Mouse (Mus musculus): ENCODE data around the gene Gpalpp1.

The Gpalpp1 gene

DNA sequence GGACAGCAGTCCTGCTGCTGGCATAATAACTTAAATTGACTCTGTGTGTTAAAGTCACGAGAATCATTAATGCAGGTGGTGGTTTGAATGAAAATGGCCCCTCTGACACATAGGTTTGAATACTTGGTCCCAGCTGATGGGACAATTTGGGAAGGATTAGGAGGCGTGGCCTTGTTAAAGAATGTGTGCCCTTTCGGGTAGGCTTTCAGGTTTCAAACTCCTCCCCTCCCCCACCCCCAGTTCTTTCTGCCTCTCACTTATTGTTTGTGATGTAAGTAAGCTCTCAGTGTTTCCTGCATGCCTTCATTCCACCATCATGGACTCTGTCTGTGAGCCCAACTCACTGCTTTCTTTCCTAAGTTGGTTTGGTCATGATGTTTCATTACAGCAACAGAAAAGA, 16.8 kb upstream of the Gpalpp1 start:
- ChIA-PET POLR2A (interaction anchor here in 3 of 4 experiments (0.6 to 3.1 kb wide), 11 partner anchors 11 to 286 kb away, joined by 3 to 16 read pairs (median 3); partner anchors contain the start of genes Gpalpp1 (in 1 of the 3) and Nufip1 (in 1 of the 3)), CTCF (interaction anchor here in 2 of 4 experiments (0.6 to 0.7 kb wide), 2 partner anchors 13 to 379 kb away, joined by 3 to 4 read pairs; no protein-coding TSS in a partner anchor)

DNA sequence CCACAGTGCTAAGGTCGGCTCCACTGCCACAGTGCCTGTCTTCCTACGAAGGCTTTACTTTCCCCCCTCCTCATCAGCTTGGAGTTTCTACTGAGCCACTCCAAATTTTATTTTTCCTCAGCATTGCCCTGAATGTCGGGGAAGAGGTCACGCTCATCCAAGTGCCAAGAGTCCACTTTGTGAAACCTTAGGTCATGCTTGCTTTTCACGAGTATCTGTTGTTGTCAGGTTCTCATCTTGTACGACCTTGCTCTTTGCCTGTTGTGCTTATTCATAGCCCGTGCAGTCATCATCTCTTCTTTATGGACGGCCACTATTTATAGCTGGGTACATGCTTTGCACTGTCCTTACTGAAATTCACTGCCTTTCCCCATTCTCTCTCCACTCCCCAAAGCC, 12.1 kb upstream of the Gpalpp1 start:
- ChIA-PET CTCF (interaction anchor here (0.5 to 1.8 kb wide), 17 partner anchors 8 to 405 kb away, joined by 3 to 13 read pairs (median 5); partner anchors contain the start of genes Gpalpp1 (in 1 of the 4) and Nufip1 (in 1 of the 4)), POLR2A (interaction anchor here in 3 of 4 experiments (0.7 to 2.7 kb wide), 13 partner anchors 11 to 292 kb away, joined by 3 to 8 read pairs (median 3); partner anchors contain the start of genes Gpalpp1 (in 2 of the 3), Nufip1 (in 2 of the 3) and Tsc22d1 (in 1 of the 3))

DNA sequence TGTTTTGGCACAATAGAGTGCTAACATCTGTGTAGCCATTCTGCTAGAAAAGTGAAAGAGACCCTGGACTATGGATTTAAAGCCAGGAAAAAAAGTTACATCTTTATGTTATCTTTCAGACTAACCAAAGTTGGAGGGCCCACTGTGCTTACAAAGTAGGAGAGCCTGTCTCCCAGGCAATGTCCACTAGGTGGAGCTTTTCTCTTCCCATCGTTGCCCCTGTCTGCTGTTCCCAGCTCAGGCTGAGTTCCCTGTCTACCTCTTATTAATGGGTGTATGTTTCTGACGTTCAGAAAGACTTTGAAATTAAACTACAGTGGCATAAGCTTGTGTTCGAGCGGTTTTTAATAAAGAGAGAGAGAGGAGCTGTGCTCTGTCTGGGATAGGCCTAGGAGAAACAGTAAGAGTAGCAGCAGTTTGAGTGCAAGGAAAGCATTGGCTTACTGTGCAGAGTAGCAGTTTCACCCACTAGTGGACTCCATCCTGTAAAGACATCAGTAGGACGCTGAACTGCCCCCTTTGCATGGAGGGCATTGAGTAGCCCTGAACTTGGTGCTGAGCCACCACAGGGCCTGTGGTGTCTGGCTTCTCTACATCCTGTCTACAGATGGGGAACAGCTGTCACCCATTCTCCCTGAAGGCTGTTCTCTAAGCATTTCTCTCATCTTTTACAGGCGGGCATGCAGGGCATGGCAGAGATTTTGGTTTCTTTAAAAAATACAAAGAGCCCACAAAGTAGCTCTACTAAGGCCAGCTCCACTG, 11.5 kb upstream of the Gpalpp1 start:
- ChIA-PET POLR2A (interaction anchor here in 2 of 4 experiments (0.7 to 2.7 kb wide), 11 partner anchors 8 to 501 kb away, joined by 3 to 18 read pairs (median 3); partner anchors contain the start of genes Gpalpp1 (in 2 of the 2), Nufip1 (in 2 of the 2) and Tsc22d1 (in 1 of the 2)), CTCF (interaction anchor here (0.5 to 1.8 kb wide), 35 partner anchors 9 to 889 kb away, joined by 3 to 13 read pairs (median 3); partner anchors contain the start of genes Gpalpp1 (in 1 of the 4), Nufip1 (in 1 of the 4) and Tsc22d1 (in 1 of the 4))

DNA sequence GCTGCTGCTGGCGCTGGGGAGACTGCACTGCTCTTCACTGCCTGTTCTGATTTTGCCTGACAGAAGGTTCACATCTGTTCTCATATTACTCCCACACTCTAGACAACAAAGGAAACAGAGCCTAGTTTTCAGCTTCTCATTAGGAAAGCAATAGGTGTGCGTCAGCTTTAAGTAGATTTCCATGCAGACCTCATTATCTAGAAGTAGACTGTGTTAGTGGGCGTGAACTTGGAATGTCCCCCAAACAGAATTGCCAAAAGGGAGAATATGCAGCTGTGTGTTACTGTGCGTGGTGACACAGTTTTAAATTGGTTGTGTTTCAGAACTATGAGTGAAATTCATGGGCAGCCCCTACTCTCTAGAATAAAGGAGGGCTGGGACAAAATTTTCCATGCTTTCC, 9.9 kb upstream of the Gpalpp1 start:
- POLR2A ChIA-PET = interaction anchor here in 2 of 4 experiments (0.8 to 2.4 kb wide), 5 partner anchors 9 to 385 kb away, joined by 3 to 18 read pairs (median 3); partner anchors contain the start of genes Gpalpp1 (in 1 of the 2) and Nufip1 (in 1 of the 2)

DNA sequence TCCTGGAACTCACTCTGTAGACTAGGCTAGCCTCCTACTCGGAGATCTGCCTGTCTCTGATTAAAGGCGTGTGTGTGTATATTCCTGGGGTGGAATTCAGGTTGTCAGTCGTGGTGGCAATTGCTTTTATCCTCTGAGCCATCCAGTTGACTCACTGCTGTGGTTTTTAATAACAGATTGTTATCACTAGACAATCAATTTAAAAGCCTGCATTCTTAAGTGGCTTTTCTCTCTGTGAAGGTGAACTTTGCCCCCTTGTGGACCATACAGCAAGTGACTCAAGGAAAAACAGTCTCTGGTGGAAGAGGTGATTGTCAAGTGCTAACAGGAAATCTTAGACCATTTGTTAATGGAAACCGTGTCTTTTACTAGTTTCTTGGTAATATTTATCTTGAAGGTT, 8.4 kb upstream of the Gpalpp1 start:
- CTCF ChIA-PET = interaction anchor here in 1 of 4 experiments (0.6 kb wide), 1 partner anchor 147 kb away, joined by 19 read pairs; no protein-coding TSS in a partner anchor
- POLR2A ChIA-PET = interaction anchor here in 2 of 4 experiments (1.1 to 2.9 kb wide), 3 partner anchors 35 to 387 kb away, joined by 3 to 11 read pairs (median 3); no protein-coding TSS in a partner anchor

More for the DNA sequence above, 9.9 kb upstream of the Gpalpp1 start:
- CTCF ChIA-PET = interaction anchor here in 1 of 4 experiments (0.5 to 1.2 kb wide), 2 partner anchors 10 to 319 kb away, joined by 3 read pairs; no protein-coding TSS in a partner anchor

DNA sequence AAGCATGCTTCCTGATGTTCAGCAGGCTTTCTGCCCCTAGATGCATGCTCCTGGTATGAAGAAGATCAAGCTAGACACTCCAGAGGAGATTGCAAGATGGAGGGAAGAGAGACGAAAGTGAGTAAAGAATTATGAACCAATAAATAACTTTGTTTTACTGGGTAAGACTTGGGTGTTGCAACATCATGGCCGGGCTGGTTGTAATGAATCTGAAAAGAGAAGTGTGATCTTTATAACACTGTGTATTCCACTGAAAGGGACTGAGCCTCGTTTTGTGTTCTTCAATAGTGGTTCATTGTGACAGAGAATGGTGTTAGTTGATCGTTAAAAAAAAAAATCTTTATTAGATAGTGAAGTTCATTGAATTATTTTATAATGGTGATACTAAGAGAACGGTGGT, 5.2 kb upstream of the Gpalpp1 start:
- POLR2A ChIA-PET = interaction anchor here in 2 of 4 experiments (0.6 to 3.2 kb wide), 10 partner anchors 11 to 379 kb away, joined by 3 to 16 read pairs (median 5); no protein-coding TSS in a partner anchor
- CTCF ChIA-PET = interaction anchor here in 1 of 4 experiments (0.6 kb wide), 1 partner anchor 390 kb away, joined by 9 read pairs; no protein-coding TSS in a partner anchor

DNA sequence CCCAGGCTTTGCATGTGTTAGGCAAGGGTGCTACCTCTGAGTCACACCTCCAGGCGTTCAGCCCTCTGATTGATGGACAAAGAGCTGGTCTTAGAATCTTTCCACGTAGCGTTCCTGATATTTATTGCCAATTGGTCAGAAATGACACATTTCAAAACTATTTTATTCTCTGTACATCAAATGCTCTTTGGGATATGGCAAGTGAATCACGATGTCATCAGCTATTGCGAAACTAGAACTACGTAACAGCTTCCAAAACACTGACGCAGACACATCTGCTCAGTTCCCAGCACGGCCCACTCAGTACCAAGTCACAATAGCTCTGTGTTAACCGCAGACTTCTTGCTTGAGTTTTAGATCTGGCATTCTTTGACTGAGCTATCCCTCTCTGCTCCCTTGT, 11.0 kb downstream of the Gpalpp1 start:
- CTCF ChIA-PET = interaction anchor here in 1 of 4 experiments (0.7 kb wide), 1 partner anchor 99 kb away, joined by 6 read pairs; no protein-coding TSS in a partner anchor
- POLR2A ChIA-PET = interaction anchor here in 2 of 4 experiments (0.9 to 1.9 kb wide), 6 partner anchors 9 to 27 kb away, joined by 3 to 9 read pairs (median 4); partner anchors contain the start of genes Gpalpp1 (in 1 of the 2) and Nufip1 (in 1 of the 2)

DNA sequence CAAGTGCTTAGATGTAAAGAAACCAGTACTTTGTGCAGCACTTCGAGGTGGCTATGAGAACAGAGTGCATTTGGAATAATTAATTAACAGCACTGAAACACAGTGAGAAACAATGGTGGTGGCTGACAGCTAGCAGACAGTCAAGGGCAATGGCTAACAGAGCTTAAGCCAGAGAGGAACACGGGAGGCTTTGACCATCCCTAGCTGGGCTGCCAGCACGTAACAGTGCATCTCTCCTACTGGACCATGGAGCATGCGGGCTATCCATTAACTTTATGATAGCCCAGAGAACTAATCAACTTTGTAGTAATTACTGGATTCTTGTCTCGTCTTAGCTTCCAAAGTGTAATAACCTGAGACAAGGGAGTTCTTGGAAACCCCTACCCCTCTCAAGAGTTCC, 12.7 kb downstream of the Gpalpp1 start:
- ChIA-PET POLR2A (interaction anchor here in 2 of 4 experiments (0.6 to 1.7 kb wide), 4 partner anchors 11 to 192 kb away, joined by 3 to 5 read pairs (median 4); no protein-coding TSS in a partner anchor), CTCF (interaction anchor here in 2 of 4 experiments (0.6 to 1.2 kb wide), 3 partner anchors 24 to 222 kb away, joined by 3 to 4 read pairs (median 4); no protein-coding TSS in a partner anchor)

DNA sequence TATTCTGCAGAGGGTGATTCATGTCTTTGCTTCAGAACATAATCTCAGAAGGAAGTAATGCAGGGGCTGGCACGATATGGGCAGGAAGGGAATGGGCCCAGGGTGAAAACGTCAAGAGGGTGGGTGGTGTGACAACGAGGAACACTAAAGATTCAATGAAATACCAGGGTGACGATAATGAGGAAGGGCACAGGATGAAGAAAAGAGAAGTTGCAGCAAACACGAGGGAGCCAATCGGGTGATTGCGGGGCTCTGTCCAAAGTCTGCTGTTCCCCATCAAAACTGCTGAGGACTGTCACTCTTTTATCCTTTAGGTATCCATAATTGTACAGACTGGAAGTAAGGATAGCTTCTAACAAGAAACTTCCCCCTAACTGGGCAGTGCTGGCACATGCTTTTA, 13.3 kb downstream of the Gpalpp1 start:
- CTCF ChIA-PET = interaction anchor here in 1 of 4 experiments (1.0 to 1.2 kb wide), 2 partner anchors 24 to 198 kb away, joined by 3 to 4 read pairs; no protein-coding TSS in a partner anchor
- POLR2A ChIA-PET = interaction anchor here in 2 of 4 experiments (0.6 to 2.1 kb wide), 2 partner anchors 13 to 32 kb away, joined by 5 to 8 read pairs; partner anchors contain the start of genes Gpalpp1 (in 1 of the 2) and Nufip1 (in 1 of the 2)

DNA sequence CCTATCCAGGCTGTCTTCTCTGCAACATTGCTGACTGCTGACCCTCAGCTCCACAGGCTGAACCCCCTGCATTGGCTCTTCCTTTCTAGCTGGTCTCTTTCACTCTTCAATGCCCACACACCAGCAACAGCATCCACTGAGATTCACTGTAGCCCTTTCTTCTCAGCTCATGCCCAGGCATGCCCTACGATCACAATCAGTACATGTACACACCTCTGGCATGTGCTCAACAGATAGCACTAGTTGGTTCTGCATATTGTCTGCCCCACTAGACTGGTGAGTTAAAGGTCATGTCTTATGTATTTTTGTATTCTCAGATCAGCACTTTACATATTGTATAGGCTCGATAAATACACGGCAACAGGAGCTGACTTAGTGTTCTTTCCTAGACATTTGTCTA, 26.4 kb downstream of the Gpalpp1 start:
- CTCF ChIA-PET = interaction anchor here in 2 of 4 experiments (0.6 to 1.1 kb wide), 3 partner anchors 201 to 390 kb away, joined by 3 read pairs; no protein-coding TSS in a partner anchor

DNA sequence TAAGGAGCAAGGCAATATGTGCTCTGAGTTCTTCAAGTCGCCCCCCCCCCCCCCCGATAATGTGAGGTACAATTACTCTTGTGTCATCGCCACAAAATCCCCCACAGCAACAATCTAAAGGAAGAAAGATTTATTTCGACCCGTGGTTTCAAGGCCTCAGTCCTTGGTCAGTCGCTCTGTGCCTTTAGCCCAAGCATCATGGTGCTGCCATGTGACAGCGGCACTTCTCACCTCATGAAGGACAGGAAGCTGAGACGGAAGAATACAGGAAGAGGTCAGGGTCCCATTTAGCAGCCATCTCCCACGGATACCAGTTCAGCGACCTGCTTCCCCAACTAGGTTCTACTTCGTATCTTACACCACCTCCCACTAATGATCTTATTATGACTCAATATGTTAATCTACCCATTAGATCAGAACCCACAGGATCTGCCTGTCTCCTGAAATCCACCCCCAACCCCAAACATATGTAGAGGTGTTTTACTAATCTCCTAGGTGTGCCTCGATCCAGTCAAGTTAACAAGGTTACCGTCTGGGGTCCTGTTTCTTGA, 28.4 kb downstream of the Gpalpp1 start:
- CTCF ChIA-PET = interaction anchor here in 2 of 4 experiments (0.7 to 1.6 kb wide), 5 partner anchors 32 to 397 kb away, joined by 3 to 7 read pairs (median 3); no protein-coding TSS in a partner anchor

More for the DNA sequence above, 26.4 kb downstream of the Gpalpp1 start:
- POLR2A ChIA-PET = interaction anchor here (0.5 to 2.6 kb wide), 28 partner anchors 9 to 907 kb away, joined by 3 to 12 read pairs (median 4); partner anchors contain the start of genes Gpalpp1 (in 2 of the 4), Nufip1 (in 2 of the 4) and Slc25a30 (in 2 of the 4)

DNA sequence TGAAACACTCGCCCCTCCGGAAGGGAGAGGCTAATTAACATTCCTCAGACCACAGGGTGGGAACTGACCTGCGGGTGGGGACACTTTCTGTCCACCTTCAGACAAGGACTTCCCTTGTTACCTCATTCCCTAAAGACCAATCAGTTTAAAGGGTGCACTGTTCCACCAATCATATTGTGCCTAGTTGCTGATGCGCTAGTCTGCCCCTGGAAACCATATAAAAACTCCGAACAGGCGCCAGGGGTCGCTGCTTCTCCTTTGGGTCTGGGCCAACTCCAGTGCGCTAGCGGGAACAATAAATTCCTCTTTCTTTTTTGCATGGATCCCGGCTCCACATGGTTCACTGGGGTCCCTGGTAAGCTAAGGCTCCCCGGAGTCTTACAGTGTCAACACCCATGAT, 29.1 kb downstream of the Gpalpp1 start:
- POLR2A ChIA-PET = interaction anchor here (0.6 to 1.9 kb wide), 27 partner anchors 8 to 1121 kb away, joined by 3 to 9 read pairs (median 3); partner anchors contain the start of genes Gpalpp1 (in 1 of the 4), Gtf2f2 (in 1 of the 4) and Nufip1 (in 1 of the 4)
- CTCF ChIA-PET = interaction anchor here in 2 of 4 experiments (0.6 to 1.6 kb wide), 6 partner anchors 33 to 424 kb away, joined by 3 to 7 read pairs (median 4); no protein-coding TSS in a partner anchor

More for the DNA sequence above, 28.4 kb downstream of the Gpalpp1 start:
- POLR2A ChIA-PET = interaction anchor here in 3 of 4 experiments (0.5 to 1.9 kb wide), 24 partner anchors 9 to 1121 kb away, joined by 3 to 9 read pairs (median 4); partner anchors contain the start of genes Gpalpp1 (in 1 of the 3), Gtf2f2 (in 1 of the 3) and Nufip1 (in 1 of the 3)

DNA sequence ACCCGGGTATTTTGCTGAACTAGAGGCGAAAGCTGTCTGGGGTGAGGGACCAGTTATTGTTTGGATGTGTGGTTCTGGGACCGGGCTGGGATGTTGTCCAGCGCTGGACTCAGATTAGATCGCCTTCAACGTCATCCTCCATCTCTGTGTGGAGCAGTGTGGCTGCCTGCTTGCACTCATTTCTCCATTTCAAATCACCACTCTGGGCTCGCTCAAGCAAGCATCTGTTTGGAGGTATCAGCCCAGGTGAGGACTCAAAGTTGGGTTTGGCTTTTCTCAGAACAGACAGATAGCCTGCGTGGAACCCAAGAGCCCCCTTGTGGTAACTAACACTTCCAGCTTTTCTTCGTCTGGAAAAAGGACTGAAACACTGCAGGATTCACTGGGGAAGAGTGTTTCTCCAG, 33.5 kb downstream of the Gpalpp1 start:
- POLR2A ChIA-PET = interaction anchor here in 3 of 4 experiments (0.7 to 1.4 kb wide), 8 partner anchors 50 to 227 kb away, joined by 3 to 4 read pairs (median 3); no protein-coding TSS in a partner anchor

DNA sequence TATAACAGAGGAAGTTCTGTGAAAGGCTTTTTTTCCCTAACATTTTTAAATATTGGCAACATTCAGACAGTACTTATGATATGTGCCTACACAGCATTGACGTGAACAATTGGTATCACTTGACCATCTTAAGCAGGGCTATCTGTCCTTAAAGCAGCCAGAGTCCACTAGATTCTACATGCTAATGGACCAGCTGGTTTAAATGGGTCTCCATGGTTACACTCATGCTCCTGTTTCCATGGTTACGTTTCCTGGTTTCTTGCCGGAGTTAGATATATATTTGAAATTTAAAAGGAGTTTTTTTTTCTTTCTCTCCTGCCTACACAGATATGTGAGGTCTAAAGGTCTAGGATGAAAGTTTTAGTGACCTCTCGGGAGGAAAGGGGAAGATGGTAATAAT, 34.0 kb downstream of the Gpalpp1 start:
- POLR2A ChIA-PET = interaction anchor here in 3 of 4 experiments (0.7 to 1.4 kb wide), 10 partner anchors 9 to 223 kb away, joined by 3 to 6 read pairs (median 3); no protein-coding TSS in a partner anchor
- CTCF ChIA-PET = interaction anchor here (0.5 to 3.5 kb wide), 26 partner anchors 8 to 537 kb away, joined by 3 to 36 read pairs (median 5); partner anchors contain the start of gene Kctd4 (in 1 of the 4)

More for the DNA sequence above, 33.5 kb downstream of the Gpalpp1 start:
- CTCF ChIA-PET = interaction anchor here (0.5 to 3.5 kb wide), 33 partner anchors 9 to 537 kb away, joined by 3 to 36 read pairs (median 4); partner anchors contain the start of gene Kctd4 (in 1 of the 4)

DNA sequence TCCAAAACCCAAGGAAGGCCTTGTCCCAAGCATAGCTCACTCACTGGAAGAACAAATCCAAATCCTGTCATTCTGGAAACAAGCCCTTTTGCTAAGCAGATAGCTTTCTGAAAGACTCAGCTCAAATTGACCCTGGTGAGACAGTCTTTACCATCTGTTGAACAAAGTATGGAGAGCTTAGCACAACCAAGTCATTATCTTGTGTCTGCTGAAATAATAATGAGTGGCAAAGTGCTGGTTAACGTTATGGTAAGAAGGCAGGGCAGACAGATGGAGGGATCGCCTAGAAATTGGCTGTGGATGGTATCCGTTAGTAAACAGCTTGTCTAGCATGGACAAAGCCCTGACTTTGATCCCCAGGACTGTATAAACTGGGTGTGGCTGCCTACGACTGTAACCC, 34.8 kb downstream of the Gpalpp1 start:
- POLR2A ChIA-PET = interaction anchor here in 2 of 4 experiments (0.6 to 1.8 kb wide), 11 partner anchors 8 to 437 kb away, joined by 3 to 6 read pairs (median 3); partner anchors contain the start of gene Kctd4 (in 1 of the 2)
- CTCF ChIA-PET = interaction anchor here (0.6 to 3.5 kb wide), 11 partner anchors 27 to 209 kb away, joined by 3 to 10 read pairs (median 6); no protein-coding TSS in a partner anchor

DNA sequence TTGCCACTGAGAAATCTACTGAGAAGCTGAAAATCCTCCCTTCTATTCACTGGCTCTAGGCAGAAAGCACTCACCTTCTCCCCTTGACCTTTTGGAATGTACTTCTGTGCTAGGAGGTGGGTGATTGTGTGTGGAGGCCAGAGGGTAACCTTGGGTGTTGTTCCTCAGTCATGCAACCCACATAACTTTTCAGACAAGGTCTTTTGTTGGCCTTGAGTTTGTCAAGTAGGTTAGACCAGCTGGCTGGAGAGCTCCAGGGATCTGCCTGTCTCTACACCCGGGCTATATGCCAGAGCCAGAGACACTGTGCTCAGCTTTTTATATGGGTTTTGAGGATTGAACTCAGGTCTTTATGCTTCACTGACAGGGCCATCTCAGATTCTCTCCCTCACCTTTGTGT, 36.4 kb downstream of the Gpalpp1 start:
- ChIA-PET POLR2A (interaction anchor here in 2 of 4 experiments (0.5 to 1.5 kb wide), 4 partner anchors 11 to 833 kb away, joined by 3 to 8 read pairs (median 4); no protein-coding TSS in a partner anchor), CTCF (interaction anchor here in 2 of 4 experiments (0.6 to 1.0 kb wide), 2 partner anchors 139 to 203 kb away, joined by 3 to 4 read pairs; no protein-coding TSS in a partner anchor)
